Mouse (Mus musculus) inflammation-experienced regulatory T-cells, adult 6 months (primary cell): ENCODE data around the gene Notum. TPM values are rescaled to one million over a fixed set of nuclear protein-coding genes. Genes with fewer than 3 reads are reported as not detected.

ENCODE experiments used
- ATAC-seq: one replicate; pipeline ENCODE4 v1.8.0; 2017
- polyA plus RNA-seq, 3 experiments: library from polyadenylated mRNA; unstranded; fragments of 100-300 nt; shearing (Covaris generic); gene quantifications; one replicate each; pipeline ENCODE4 v1.2.1; 2017

The Notum gene
- polyA plus RNA-seq, 3 experiments from 2014 or later, result not detected

DNA sequence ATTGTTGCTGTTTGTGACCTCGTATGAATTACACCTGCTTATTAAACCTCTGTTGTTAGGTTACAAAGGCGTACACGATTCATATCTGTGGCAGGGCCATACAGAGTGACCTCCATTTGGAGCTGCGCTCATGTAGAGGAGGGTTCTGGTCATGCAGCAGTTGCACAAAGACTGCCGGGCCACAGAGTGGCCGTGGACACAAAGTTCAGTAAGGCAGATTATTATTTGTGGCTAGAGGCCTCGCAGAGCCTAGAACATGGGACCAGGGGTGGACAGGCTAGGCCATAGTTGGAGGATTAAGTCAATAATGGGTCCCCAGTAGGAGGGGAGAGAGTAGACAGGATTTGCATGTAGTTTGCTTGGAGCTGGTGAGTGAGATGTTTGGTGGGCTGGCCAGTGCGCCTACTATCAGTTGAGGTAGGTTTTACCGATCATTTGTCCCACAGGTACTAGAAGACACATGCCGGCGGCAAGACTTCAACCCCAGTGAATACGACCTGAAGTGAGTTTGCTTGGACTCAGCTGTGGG is 12.7 kb upstream of the Notum start:
- no peak for ATAC-seq

- ATAC-seq, result peak; percentile 87
Observed at GRCm38 (mm10) chr11:120672687-120673593, 12.0 kb upstream of the Notum start, which contains the start of gene Aspscr1. Gene Aspscr1 (plus strand): TSS chr11:120672973.

- no peak for ATAC-seq
Observed at GRCm38 (mm10) chr11:120666617-120667016, 5.6 kb upstream of the Notum start.

- ATAC-seq, result no peak
Observed at GRCm38 (mm10) chr11:120665406-120665805, 4.4 kb upstream of the Notum start.

- ATAC-seq, result no peak
Observed at GRCm38 (mm10) chr11:120663714-120664113, 2.7 kb upstream of the Notum start.

GRCm38 (mm10) chr11:120662759-120663158 is 1.8 kb upstream of the Notum start:
- no peak for ATAC-seq

GRCm38 (mm10) chr11:120660301-120661075 is 487 bp downstream of the Notum start:
- no peak for ATAC-seq

- no peak for ATAC-seq
Observed at GRCm38 (mm10) chr11:120659509-120660300, 1.3 kb downstream of the Notum start.

- ATAC-seq, result peak; percentile 48
Observed at GRCm38 (mm10) chr11:120658876-120659410, 2.0 kb downstream of the Notum start.

DNA sequence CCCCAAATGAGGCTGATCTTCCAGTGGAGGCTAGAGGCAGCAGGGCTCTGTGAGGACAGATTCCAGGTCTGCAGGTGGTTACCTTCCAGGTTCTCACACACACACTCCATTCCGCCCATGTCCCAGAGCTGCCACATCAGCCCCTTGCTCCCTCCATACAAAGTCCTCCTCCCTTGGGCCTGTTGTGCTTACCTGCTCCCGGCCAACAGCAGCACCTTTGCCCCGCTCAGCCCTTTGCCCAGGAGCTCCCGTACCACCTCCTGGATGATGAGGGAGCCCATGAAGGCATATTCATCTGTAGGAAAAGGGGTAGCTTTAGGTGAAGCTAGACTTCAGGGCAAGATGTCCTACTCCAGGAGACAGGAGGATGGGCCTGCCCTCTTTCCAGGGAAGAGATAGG is 3.7 kb downstream of the Notum start:
- no peak for ATAC-seq

GRCm38 (mm10) chr11:120654741-120655140 is 6.2 kb downstream of the Notum start:
- ATAC-seq, result no peak

- ATAC-seq, result no peak
Observed at GRCm38 (mm10) chr11:120651872-120652271, 9.1 kb downstream of the Notum start.

- no peak for ATAC-seq
Observed at GRCm38 (mm10) chr11:120648001-120648476, 12.9 kb downstream of the Notum start, which contains the start of gene Myadml2. Gene Myadml2 (minus strand): TSS chr11:120648158.

DNA sequence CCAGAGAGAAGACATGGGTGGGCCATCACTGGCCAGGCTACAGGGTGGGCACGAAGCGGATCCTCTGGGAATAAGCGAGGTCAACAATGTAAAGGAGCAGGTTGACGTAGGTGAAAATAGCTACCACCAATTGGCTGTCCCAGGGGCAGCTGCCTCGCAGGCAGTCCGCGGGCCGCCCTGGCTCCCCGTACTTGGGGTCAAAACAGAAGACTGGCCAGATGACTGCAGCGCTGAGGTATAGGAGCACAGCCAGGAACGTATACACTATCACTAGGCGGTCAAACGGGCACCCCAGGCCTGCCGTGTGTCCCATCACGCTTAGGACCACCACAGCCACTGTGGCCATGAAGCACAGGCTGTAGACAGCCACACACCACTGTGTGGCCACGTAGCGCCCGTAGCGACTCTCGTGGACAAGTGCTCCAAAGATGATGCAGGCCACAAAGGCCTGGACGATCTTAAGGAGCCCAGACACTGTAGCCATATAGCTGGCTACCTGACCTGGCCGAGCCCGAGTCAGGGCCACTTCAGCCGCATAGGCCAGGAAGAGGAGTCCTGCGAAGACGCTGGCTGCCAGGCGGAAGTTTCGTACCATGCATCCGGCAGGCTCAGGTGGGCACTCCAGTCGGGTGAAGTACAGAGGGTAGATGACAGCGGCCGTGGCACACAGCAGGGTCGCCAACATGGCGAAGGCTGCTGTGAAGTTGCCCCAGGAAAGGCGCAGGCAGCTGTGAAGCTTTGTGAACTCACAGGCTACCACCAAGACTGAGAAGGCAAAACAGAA is 13.7 kb downstream of the Notum start:
- no peak for ATAC-seq

DNA sequence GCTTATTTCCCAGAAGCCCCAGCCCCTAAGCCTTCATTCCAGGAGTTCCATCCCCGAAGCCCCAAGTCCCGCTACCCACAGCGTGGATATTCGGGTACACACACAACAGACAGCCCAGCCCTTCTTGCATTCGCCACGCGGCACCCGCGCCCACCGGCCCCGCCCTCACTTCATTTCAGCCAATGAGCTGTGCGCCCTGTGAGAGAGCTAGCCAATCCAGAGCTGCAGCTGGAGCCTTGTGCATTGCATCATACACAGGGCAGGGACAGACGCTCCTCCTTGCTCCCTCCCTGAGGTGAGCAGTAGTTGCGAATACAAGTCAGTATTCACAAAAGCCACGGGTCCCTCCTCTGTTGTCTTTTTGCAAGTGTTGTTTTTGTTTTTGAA is 17.4 kb downstream of the Notum start, which contains the start of gene Pycr1:
TSS of gene Pycr1 (minus strand) at position 169 of the 387 bp plus-strand sequence.
- ATAC-seq, result peak; percentile 100

GRCm38 (mm10) chr11:120642939-120643600 is 17.9 kb downstream of the Notum start:
- ATAC-seq, result peak; percentile 39

DNA sequence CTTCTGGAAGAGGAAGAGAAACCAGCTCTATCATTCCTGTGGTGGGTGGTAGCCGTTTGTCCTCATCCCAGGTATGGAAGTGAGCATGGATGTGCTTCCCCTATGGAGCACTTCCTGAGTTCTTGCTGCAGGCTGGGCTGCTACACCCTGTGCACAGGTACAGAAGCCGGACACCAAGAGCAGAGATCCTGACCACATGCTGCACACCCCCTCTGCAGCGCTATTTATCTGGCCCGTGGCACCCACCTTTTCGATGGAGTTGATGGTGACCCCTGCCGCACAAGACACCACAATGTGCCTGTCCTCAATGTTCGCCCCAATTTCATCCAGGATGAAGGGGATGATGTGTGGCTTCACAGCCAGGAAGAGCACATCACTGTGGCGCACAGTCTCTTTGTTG is 19.1 kb downstream of the Notum start:
- no peak for ATAC-seq

DNA sequence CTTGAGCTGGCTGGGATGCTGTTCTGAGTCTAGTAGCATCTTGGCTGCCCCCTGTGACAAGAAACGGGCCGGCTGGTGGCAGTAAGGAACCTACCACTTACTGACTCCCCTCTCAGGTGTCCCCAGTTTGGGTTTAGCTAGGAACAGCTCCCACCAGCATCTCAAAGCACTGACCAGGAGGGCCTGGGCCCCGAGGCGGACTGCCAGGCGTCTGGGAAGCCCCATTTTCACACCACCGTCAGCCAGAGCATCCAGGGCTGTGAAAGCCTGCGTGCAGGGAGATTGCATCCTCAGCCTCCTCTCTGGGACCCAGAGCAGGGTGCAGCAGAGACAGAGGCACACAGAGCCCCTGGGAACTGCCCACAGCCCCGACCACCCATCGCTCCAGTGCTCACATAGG is 19.7 kb downstream of the Notum start:
- ATAC-seq, result no peak

GRCm38 (mm10) chr11:120634810-120635209 is 26.2 kb downstream of the Notum start:
- ATAC-seq, result no peak
